Mouse (Mus musculus): ENCODE results near the gene Svep1. TPM values are rescaled to one million over a fixed set of nuclear protein-coding genes. Genes with fewer than 3 reads are reported as not detected.
A peak's percentile ranks its signal among the peaks of the same experiment; 100 is the strongest.

Gene Svep1
- total RNA-seq, 2 experiments from 2014 or later = 5.7 to 6.3 TPM

GRCm38 (mm10) chr4:58085340-58085739 is 121.3 kb downstream of the Svep1 start:
- DNase-seq (ENCODE audit: low spot score) = no peak

GRCm38 (mm10) chr4:58084155-58084554 is 122.5 kb downstream of the Svep1 start:
- DNase-seq (ENCODE audit: low spot score) = no peak

- DNase-seq (ENCODE audit: low spot score) = peak; percentile 39
These were observed 124.1 kb downstream of the Svep1 start for GRCm38 (mm10) chr4:58082588-58082987.

GRCm38 (mm10) chr4:58079631-58080030 is 127.0 kb downstream of the Svep1 start:
- peak; percentile 38 for DNase-seq (ENCODE audit: low spot score)

- DNase-seq (ENCODE audit: low spot score) = no peak
These were observed 128.7 kb downstream of the Svep1 start for GRCm38 (mm10) chr4:58077950-58078349.

GRCm38 (mm10) chr4:58077536-58077935 is 129.1 kb downstream of the Svep1 start:
- no peak for DNase-seq (ENCODE audit: low spot score)

- no peak for DNase-seq (ENCODE audit: low spot score)
These were observed 133.8 kb downstream of the Svep1 start for GRCm38 (mm10) chr4:58072888-58073287.

- no peak for DNase-seq (ENCODE audit: low spot score)
These were observed 137.8 kb downstream of the Svep1 start for GRCm38 (mm10) chr4:58068886-58069285.

- no peak for DNase-seq (ENCODE audit: low spot score)
These were observed 141.9 kb downstream of the Svep1 start for GRCm38 (mm10) chr4:58064721-58065120.

GRCm38 (mm10) chr4:58062933-58063332 is 143.7 kb downstream of the Svep1 start:
- DNase-seq (ENCODE audit: low spot score) = no peak

GRCm38 (mm10) chr4:58055653-58056052 is 151.0 kb downstream of the Svep1 start:
- DNase-seq (ENCODE audit: low spot score) = peak; percentile 16

GRCm38 (mm10) chr4:58054441-58054840 is 152.2 kb downstream of the Svep1 start:
- peak; percentile 35 for DNase-seq (ENCODE audit: low spot score)

- no peak for DNase-seq (ENCODE audit: low spot score)
These were observed 155.9 kb downstream of the Svep1 start for GRCm38 (mm10) chr4:58050746-58051145.

GRCm38 (mm10) chr4:58050276-58050675 is 156.4 kb downstream of the Svep1 start:
- no peak for DNase-seq (ENCODE audit: low spot score)

- DNase-seq (ENCODE audit: low spot score) = no peak
These were observed 161.8 kb downstream of the Svep1 start for GRCm38 (mm10) chr4:58044833-58045232.

- DNase-seq (ENCODE audit: low spot score) = no peak
These were observed 162.3 kb downstream of the Svep1 start for GRCm38 (mm10) chr4:58044356-58044755.

- DNase-seq (ENCODE audit: low spot score) = no peak
These were observed 166.6 kb downstream of the Svep1 start for GRCm38 (mm10) chr4:58040093-58040492.

- DNase-seq (ENCODE audit: low spot score) = no peak
These were observed 169.5 kb downstream of the Svep1 start for GRCm38 (mm10) chr4:58037096-58037705.

- no peak for DNase-seq (ENCODE audit: low spot score)
These were observed 172.0 kb downstream of the Svep1 start for GRCm38 (mm10) chr4:58034663-58035062.

- DNase-seq (ENCODE audit: low spot score) = no peak
These were observed 173.9 kb downstream of the Svep1 start for GRCm38 (mm10) chr4:58032714-58033113.

GRCm38 (mm10) chr4:58009024-58009423 is 197.6 kb downstream of the Svep1 start, which contains the start of gene Txndc8:
Gene Txndc8, minus strand, starts transcription at chr4:58009124.
- no peak for DNase-seq (ENCODE audit: low spot score)

- no peak for DNase-seq (ENCODE audit: low spot score)
These were observed 203.2 kb downstream of the Svep1 start for GRCm38 (mm10) chr4:58003501-58003900.
